Mouse (Mus musculus) olfactory bulb, adult 2 months (tissue): ENCODE results near the gene Lgr5.

Experiments used
- CTCF ChIP-seq: fragments of 200-500 bp; IDR thresholded peaks from 2 replicates; pipeline ENCODE4 v1.5.1; 2012; ENCODE audit warnings: low read depth, mild to moderate bottlenecking, low read length, moderate library complexity; ENCODE audit not compliant: insufficient read depth
- POLR2A ChIP-seq: fragments of 200-500 bp; IDR thresholded peaks from 2 replicates; pipeline ENCODE4 v1.6.1; 2012; ENCODE audit warnings: mild to moderate bottlenecking, low read depth, low read length, moderate library complexity; ENCODE audit not compliant: insufficient read depth

GRCm38 (mm10) chr10:115563961-115564360, 23.6 kb downstream of the Lgr5 start:
- TF ChIP-seq POLR2A, result no peak
- TF ChIP-seq CTCF, result no peak
